Mouse (Mus musculus) Patski (cell line): ENCODE measurements around the gene Cers5. TPM values are rescaled to one million over a fixed set of nuclear protein-coding genes. Genes with fewer than 3 reads are reported as not detected.

Experiments used
- ATAC-seq: fragments of 100-300 bp; one replicate; pipeline ENCODE4 v1.8.0; 2021
- CTCF ChIA-PET: fragments of 350-600 bp; sonication (Branson Sonifier 250); formaldehyde crosslinking; loops from one replicate; lab custom pipeline; 2022; ENCODE audit warnings: inconsistent platforms; lab: Charles Lee
- POLR2A ChIA-PET: fragments of 350-600 bp; sonication (Branson Sonifier 250); formaldehyde crosslinking; loops from one replicate; lab custom pipeline; 2022; ENCODE audit warnings: antibody characterized with exemption, inconsistent platforms; lab: Charles Lee
- DNase-seq: peaks from one replicate; pipeline ENCODE4 v3.0.0-alpha.2; 2011; ENCODE audit warnings: low read depth, low spot score
- H3K27me3 ChIP-seq: fragments of 371-371 bp; one replicate; pipeline ENCODE4 v1.5.1; 2021
- CTCF ChIP-seq: fragments of 100-300 bp; IDR thresholded peaks from one replicate; pipeline ENCODE4 v1.5.1; 2021
- in situ Hi-C: fragments of 300-500 bp; cut with MboI; formaldehyde crosslinking; loops from 3 replicates; pipeline ENCODE4 v1.11.1; 2018; ENCODE audit warnings: low pct_unique_long_range_greater_than_20kb, mixed read lengths
- polyA plus RNA-seq: library from polyadenylated mRNA; unstranded; gene quantifications from one replicate; pipeline ENCODE4 v1.2.3, GENCODE M21; 2021

Gene Cers5
- polyA plus RNA-seq, 1 experiment from 2014 or later, result 83.3 TPM

DNA sequence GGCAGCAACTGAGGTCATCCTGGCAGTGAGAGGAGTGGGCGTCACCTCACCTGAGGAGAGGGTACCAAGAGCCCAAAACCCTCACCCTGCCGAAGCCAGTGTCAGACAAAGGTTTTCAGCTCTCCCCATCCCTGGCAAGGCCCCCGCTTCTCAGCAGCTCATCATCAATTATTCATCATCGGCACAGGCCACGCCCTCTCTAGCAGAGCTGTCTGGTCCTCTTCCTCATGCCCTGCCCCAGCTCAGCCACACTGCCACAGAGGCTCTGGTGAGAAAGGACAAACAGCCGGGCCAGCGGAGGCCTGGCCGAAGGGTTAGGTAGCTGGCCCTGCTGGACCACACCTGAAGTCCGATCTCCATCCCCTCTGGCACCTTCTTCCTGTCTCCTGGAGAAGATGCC is 80.7 kb downstream of the Cers5 start:
- POLR2A ChIA-PET, result no interaction called here
- no peaks in the 10 kb centered on the region for H3K27me3 ChIP-seq
- DNase-seq (no peak), ATAC-seq (no peak)
- no peak for TF ChIP-seq CTCF
- in situ Hi-C loops, result no loop called here
- CTCF ChIA-PET, result interaction anchor here (0.9 to 2.6 kb wide), 4 partner anchors 9 to 96 kb away, joined by 3 to 13 read pairs (median 4); partner anchors contain the start of gene Aqp6

DNA sequence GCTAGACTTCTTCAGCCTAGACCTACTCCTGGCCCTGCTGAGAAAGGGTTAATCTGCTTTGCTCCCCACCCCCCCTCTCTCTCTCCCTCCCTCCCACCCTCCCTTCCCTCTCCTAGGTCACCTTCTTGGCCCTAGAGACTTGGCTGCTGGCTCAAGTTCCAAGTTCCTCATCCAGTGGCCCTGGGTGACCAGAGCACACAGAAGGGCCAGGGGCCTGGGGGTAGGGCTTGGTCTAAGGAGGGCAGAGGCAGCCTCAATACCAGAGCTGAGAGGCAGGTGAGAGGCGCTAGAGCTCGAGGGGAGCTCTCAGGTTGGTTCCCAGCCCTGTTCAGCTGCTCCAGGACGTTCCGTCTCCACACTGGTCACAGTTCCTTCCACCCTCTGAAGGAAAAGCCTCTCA is 81.8 kb downstream of the Cers5 start:
- ATAC-seq, result no peak
- ChIA-PET POLR2A (interaction anchor here (0.6 kb wide), 1 partner anchor 10 kb away, joined by 6 read pairs; no protein-coding TSS in a partner anchor), CTCF (interaction anchor here (0.8 to 2.6 kb wide), 4 partner anchors 15 to 95 kb away, joined by 3 to 13 read pairs (median 4); partner anchors contain the start of gene Aqp6)
- no peak for TF ChIP-seq CTCF
- no peak for DNase-seq
- H3K27me3 ChIP-seq, result no peaks in the 10 kb centered on the region
- in situ Hi-C loops, result no loop called here

DNA sequence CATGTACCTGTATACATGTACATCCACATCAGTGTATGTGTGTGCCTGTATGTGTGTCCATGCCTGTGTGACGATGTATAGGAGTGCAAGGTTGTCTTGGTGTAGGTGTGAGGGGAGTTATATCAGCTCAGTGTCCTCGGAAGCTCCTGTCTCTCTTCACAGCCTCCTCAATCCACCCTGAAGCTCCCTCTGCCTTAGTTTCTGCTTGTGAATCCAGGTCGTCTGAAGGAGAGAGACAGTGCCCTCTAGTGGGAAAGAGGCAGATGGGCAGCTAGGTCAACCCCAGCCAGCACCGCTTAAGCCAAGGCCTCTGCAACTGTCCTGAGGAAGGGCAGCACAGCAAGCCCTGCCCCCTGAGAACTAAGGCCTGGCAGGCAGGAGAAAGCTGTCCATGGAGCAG is 84.0 kb downstream of the Cers5 start:
- POLR2A ChIA-PET, result no interaction called here
- peak; percentile 89 for TF ChIP-seq CTCF
- ATAC-seq (peak; percentile 58), DNase-seq (peak; percentile 17)
- CTCF ChIA-PET, result interaction anchor here (0.7 to 2.1 kb wide), 13 partner anchors 10 to 194 kb away, joined by 3 to 15 read pairs (median 4); partner anchors contain the start of gene Asic1
- H3K27me3 ChIP-seq, result no peaks in the 10 kb centered on the region
- in situ Hi-C loops, result loop anchor here (5.0 to 10.0 kb wide), 2 partner anchors 196 to 226 kb away; no protein-coding TSS in a partner anchor

Other genes starting within 250 kb of the Cers5 start
- gene Faim2, start 244.7 kb downstream of the Cers5 start, polyA plus RNA-seq, result 0.13 TPM
- not detected for gene Aqp2, start 193.8 kb downstream of the Cers5 start, polyA plus RNA-seq
- gene Aqp5, start 182.1 kb downstream of the Cers5 start, polyA plus RNA-seq, result 6.8 TPM
- not detected for gene Aqp6, start 171.5 kb downstream of the Cers5 start, polyA plus RNA-seq
- 74.3 TPM for gene Racgap1, start 121.2 kb downstream of the Cers5 start, polyA plus RNA-seq
- 7.6 TPM for gene Asic1, start 102.5 kb downstream of the Cers5 start, polyA plus RNA-seq
- 46.8 TPM for gene Smarcd1, start 70.8 kb downstream of the Cers5 start, polyA plus RNA-seq
- gene Gm17349, start 67.4 kb downstream of the Cers5 start, polyA plus RNA-seq, result not detected
- 2.9 TPM for gene Gpd1, start 55.4 kb downstream of the Cers5 start, polyA plus RNA-seq
- gene Cox14, start 47.3 kb downstream of the Cers5 start, polyA plus RNA-seq, result 170 TPM
- 140 TPM for gene Lima1, start 102.6 kb upstream of the Cers5 start, polyA plus RNA-seq
- gene Fam186a, start 194.2 kb upstream of the Cers5 start, polyA plus RNA-seq, result not detected
- 42.0 TPM for gene Larp4, start 197.2 kb upstream of the Cers5 start, polyA plus RNA-seq